Mouse (Mus musculus) liver, postnatal 0 days (tissue): ENCODE results near the gene Prr11.

Source experiments
- CTCF ChIP-seq: sonication (generic); IDR thresholded peaks from 2 replicates; pipeline ENCODE4 v1.5.1; 2016; ENCODE audit warnings: antibody characterized with exemption, low read depth
- EP300 ChIP-seq: IDR thresholded peaks from 2 replicates; pipeline ENCODE4 v1.6.1; 2016; ENCODE audit warnings: antibody characterized with exemption, low read depth, mild to moderate bottlenecking

DNA sequence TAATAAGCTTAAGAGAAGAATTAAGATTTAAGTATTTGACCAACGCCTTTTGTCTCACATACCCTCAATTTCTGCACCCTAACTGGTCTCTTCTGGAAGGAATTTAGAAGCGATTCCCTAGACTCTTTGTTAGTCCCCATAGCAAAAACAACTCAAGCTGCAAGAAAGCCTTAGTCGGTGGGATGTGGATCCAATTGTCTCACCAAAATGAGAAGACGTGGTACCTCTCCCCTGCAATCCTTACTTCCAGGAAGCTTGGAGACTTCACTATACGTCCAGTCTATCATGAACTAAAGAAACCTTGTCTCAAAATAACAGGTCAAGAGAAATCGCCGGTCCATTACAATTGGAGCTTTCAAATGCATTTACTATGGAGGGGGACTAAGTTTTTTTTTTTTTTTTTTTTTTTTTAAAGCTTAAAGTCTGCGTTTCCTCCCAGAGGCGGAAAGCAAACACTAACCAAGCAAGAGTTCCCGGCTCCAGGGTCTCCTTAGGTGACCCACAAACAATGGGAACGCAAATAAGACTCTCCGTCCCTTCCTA lies 17.8 kb upstream of the Prr11 start:
- TF ChIP-seq CTCF (no peak), EP300 (no peak)
